Mouse (Mus musculus) embryo, embryonic 11.5 days (tissue): ENCODE results near the gene Ddah2.

Experiments
- DNase-seq: peaks from one replicate; pipeline ENCODE4 v3.0.0-alpha.2; 2012; ENCODE audit warnings: low read depth, low spot score

Gene Ddah2

GRCm38 (mm10) chr17:35050126-35050750, 8.6 kb upstream of the Ddah2 start:
- no peak for DNase-seq

DNA sequence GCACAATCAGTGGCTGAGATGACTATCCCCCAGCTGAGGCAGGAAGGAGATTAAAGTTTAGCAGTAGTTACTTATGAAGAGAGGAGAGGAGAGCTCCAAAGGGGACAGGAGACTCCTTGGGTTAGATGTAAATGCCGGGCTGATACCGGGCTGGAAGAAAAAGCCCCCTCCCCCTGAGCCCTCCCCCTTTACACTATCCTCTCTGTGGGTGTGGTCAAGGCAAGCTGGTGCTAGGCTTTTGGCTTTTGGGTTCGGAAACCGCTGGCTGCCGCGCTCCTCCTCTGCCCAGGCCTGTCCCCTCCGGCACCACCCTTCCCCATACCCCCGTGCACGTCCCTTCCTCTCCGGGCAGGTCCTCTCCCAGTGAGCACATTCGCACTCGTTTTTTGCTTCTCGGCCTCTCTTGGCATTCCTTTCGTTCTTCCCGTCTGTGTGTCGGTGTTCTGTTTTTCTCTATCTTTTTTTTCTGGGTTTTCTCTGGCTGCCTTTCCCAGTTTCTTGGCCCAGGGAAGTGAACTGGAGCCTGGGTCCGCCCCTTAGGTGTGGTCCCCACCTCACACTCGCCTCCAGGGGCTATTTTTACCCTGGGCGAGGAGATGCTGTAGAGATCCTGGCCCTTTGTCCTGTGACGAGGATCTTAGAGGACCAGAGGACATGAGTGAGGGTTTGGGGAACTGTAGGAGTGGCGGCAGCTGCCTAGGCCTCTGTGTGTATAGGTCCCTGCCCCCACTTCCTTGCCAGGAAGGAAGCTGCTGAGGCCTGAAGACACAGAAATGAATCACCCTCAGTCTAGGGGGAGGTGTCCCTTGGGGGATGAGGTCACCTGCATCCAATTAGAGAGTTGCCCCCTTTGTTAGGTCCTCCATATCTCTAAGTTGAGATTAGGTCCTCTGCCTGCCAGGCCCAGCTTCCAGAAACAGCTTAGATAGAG, 7.4 kb upstream of the Ddah2 start:
- peak; percentile 59 for DNase-seq

GRCm38 (mm10) chr17:35052271-35052798, 6.5 kb upstream of the Ddah2 start:
- DNase-seq, result no peak

DNA sequence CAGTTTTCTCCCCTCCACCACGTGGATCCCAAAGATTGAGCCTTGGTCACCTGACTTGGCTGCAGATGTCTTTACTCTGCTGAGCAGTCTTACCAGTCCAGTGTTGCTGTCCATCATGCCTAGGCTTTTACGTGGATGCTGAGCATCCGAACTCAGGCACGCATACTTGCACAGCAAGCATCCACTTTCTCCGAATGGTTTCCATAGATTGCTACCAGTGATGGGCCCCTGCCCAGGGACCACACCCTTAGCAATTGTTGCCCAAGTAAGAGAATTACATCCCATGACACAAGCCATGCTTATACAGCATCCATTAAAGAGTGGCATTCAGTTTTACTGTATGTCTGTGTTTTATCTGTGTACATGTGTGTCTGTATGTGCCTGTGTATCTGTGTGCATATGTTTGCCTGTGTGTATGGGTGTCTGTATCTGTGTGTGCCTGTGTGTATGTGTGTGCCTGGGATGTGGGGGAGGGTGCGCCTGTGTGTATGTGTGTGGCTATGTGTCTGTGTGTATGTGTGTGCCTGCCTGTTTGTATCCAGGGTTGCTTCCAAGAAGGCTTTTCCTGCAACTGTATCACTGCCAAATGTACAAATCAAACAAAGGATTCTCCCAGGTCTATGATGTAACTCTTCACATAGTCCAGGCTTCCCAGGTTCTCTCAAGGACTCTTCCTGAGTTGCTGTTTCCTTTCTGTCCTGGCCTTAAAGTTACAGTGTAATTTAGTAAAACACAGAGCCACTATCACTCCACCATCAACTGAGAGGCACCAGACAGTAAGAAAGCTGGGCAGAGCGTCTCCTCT, 2.9 kb upstream of the Ddah2 start:
- no peak for DNase-seq

DNA sequence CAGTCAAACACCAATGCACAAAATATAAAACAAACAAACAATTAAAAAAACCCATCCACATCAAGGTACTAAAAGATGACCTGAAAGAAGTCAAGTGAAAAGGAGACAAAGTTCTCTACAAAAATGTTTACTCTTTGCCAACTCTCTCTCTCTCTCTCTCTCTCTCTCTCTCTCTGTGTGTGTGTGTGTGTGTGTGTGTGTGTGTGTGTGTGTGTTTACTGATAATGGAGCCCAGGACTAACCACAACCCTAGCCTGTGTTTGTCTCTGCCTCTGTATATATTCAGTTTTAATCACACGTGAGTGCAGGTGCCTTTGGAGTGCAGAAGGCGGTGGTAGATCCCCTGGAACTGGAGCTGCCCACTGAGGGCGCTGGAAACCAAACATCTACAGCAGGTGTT, 1.7 kb upstream of the Ddah2 start:
- no peak for DNase-seq

- DNase-seq, result no peak
Observed at GRCm38 (mm10) chr17:35058316-35058715, 519 bp upstream of the Ddah2 start.

DNA sequence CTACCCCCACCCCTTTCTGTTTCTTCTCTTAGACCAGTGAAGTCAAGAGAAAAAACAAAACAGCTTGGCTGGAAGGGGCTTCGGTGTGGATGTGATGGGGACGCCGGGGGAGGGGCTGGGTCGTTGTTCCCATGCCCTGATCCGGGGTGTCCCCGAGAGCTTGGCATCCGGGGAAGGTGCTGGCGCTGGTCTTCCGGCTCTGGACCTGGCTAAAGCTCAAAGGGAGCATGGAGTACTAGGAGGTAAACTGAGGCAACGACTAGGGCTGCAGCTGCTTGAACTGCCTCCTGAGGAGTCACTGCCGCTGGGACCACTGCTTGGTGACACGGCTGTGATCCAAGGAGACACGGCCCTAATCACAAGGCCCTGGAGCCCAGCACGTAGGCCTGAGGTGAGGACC, 1.2 kb downstream of the Ddah2 start:
- DNase-seq, result no peak

DNA sequence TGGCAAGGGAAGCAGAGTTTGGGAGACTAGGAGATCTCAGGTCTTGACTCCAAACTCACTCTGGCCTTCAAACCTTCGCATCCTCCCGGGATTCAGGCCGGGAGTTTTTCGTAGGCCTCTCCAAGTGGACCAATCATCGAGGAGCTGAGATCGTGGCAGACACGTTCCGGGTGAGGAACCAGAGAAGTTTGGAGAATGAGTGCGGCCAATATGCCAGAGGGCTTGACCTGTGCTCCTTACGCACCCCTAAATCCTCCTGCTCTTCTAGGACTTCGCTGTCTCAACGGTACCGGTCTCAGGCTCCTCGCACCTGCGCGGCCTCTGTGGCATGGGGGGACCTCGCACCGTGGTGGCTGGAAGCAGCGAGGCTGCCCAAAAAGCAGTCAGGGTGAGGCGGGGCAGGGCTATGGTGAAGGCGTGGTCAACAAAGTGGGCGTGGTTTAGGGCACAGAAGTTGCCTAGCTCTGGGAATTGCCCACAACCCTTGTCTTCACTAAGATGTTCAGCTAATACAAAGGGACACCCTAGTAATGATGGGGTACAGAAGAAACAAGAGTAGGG, 2.0 kb downstream of the Ddah2 start:
- no peak for DNase-seq

GRCm38 (mm10) chr17:35061299-35061698, 2.5 kb downstream of the Ddah2 start:
- no peak for DNase-seq

DNA sequence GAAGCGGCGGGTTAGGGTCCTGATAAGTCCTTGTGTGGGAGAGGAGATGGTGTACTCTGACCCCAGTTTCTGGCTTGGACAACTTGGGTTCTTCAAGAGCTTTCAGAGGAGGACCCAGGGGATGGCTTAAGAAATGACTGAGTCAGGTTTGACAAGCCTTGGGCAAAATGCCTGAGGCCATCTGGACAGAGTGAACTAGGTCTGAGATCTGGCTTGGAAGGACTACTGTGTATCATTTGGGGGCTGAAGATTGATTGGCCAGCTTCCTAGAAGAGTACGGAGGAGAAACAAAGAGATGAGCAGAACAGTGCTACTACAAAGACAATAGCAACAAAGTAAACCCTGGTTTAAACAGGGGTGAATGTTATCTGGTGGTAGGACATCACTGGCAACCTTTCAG, 4.6 kb downstream of the Ddah2 start:
- no peak for DNase-seq

GRCm38 (mm10) chr17:35064378-35064877, 5.6 kb downstream of the Ddah2 start:
- no peak for DNase-seq

GRCm38 (mm10) chr17:35064951-35065947, 6.4 kb downstream of the Ddah2 start, which contains the start of gene Ly6g6c:
Gene Ly6g6c (plus strand): TSS chr17:35065388.
- DNase-seq, result no peak

- no peak for DNase-seq
Observed at GRCm38 (mm10) chr17:35066084-35066483, 7.2 kb downstream of the Ddah2 start, which contains the start of gene Mpig6b. Gene Mpig6b (minus strand): TSS chr17:35066184.

- DNase-seq, result no peak
Observed at GRCm38 (mm10) chr17:35068213-35068914, 9.5 kb downstream of the Ddah2 start.

- no peak for DNase-seq
Observed at GRCm38 (mm10) chr17:35070556-35071229, 11.9 kb downstream of the Ddah2 start.

DNA sequence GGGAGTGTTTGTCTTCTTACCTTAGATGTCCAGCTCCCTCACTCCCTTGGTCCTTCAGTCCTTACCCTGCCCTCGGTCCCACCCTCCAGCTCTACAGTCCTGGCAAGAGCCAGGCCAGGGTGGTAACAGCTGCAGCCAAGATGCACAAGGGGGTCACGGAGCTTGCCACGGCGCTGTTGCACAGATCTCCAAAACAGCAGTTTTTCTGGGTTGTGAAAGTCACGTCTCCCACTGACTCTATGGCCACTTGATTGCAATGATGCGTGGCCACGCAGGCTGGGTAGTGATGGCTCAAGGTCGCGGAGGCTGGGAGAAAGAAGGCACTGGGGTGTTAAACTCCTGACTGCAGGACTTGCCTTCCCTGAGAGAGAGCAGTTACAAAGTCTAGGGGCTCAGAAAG, 12.6 kb downstream of the Ddah2 start:
- no peak for DNase-seq

DNA sequence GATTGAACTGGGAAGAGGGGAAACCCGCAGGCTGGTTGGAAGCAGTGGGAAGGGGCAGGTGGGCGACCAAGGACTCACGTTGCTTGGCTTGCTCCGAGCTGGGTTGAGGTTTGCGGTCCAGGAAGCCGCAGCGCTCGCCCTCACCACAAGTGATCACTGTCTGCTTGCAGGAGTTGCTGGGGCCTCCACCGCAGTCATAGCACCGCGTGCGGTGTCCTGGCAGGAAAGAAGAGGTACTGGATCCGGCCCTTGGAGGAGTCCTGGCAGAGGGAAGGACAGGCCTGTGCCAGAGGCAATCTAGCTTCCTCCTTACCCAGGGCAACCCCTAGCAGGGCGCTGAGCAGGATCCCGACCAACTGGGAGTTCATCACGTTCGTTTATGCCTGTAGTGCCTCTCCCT, 15.3 kb downstream of the Ddah2 start:
- DNase-seq, result no peak

DNA sequence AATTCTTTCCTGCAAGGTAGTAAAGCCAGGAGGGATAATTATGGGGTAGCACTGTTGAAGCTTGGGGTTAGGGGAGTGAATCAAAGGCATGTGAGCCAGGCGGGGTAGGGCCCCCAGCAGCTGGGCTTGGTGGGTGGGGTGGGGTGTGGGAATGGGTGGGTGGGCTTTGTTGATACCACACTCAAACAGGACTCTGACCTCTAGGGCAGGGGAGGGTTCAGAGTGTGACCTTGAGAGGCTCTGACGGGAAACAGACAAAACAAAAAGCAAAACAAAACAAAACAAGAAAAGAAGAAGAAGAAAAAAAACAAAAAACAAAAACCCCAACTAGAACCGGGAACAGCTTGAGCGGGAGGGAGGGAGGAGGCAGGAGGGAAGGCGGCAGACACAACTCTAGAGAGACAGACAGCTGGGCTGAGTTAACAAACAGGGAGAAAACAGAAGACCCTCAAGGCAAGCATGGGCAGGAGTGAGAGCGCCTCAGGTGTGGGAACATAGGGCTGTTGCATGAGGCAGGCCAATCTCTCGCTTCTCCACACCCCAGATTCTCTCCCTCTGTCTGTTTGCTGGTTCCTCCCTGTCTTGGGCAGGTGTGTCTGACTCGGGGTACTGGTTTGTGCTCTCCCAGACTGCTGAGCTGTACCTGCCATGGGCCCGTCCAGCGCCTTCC, 17.8 kb downstream of the Ddah2 start, which contains the start of gene Ly6g6e:
TSS of gene Ly6g6e (plus strand) at position 396 of the 670 bp plus-strand sequence.
- DNase-seq, result no peak
